Mouse (Mus musculus) embryonic facial prominence, embryonic 10.5 days (tissue): Measurements from ENCODE around the gene Carmil2. TPM values are rescaled to one million over a fixed set of nuclear protein-coding genes. Genes with fewer than 3 reads are reported as not detected.

ENCODE experiments used
- DNase-seq: peaks from one replicate; pipeline ENCODE4 v3.0.0-alpha.2; 2017; ENCODE audit warnings: low spot score
- H3K27ac ChIP-seq: fragments of 300-500 bp; sonication (generic); replicated peaks from 2 replicates; pipeline ENCODE4 v1.5.1; 2016; ENCODE audit warnings: mild to moderate bottlenecking
- H3K27me3 ChIP-seq: fragments of 300-500 bp; sonication (generic); replicated peaks from 2 replicates; pipeline ENCODE4 v1.6.1; 2016; ENCODE audit warnings: low read depth, mild to moderate bottlenecking; ENCODE audit not compliant: poor library complexity, severe bottlenecking
- H3K36me3 ChIP-seq: fragments of 300-500 bp; sonication (generic); replicated peaks from 2 replicates; pipeline ENCODE4 v1.6.1; 2016; ENCODE audit warnings: mild to moderate bottlenecking, moderate library complexity
- H3K4me1 ChIP-seq: fragments of 300-500 bp; sonication (generic); 2 replicates; pipeline ENCODE4 v1.6.1; 2016
- H3K4me3 ChIP-seq: fragments of 300-500 bp; sonication (generic); 2 replicates; pipeline ENCODE4 v1.5.1; 2016; ENCODE audit warnings: mild to moderate bottlenecking, moderate library complexity
- H3K9me3 ChIP-seq: fragments of 300-500 bp; sonication (generic); 2 replicates; pipeline ENCODE4 v1.6.1; 2016; ENCODE audit warnings: mild to moderate bottlenecking
- WGBS: fragments of 180-500 bp; shearing (Covaris S2); methylation state at CpG from one replicate; pipeline ENCODE4 v1.1.7; 2016; 5-methylcytosine and 5-hydroxymethylcytosine counted together
- polyA plus RNA-seq: library from polyadenylated mRNA; unstranded; fragments of >200 nt; fragmentation: Nextera tagmentation; extraction: Ambion mirVana; gene quantifications from 2 replicates; pipeline ENCODE4 v1.2.1, GENCODE M21; 2016

The Carmil2 gene
- polyA plus RNA-seq, 1 experiment from 2014 or later: 1.5 TPM

DNA sequence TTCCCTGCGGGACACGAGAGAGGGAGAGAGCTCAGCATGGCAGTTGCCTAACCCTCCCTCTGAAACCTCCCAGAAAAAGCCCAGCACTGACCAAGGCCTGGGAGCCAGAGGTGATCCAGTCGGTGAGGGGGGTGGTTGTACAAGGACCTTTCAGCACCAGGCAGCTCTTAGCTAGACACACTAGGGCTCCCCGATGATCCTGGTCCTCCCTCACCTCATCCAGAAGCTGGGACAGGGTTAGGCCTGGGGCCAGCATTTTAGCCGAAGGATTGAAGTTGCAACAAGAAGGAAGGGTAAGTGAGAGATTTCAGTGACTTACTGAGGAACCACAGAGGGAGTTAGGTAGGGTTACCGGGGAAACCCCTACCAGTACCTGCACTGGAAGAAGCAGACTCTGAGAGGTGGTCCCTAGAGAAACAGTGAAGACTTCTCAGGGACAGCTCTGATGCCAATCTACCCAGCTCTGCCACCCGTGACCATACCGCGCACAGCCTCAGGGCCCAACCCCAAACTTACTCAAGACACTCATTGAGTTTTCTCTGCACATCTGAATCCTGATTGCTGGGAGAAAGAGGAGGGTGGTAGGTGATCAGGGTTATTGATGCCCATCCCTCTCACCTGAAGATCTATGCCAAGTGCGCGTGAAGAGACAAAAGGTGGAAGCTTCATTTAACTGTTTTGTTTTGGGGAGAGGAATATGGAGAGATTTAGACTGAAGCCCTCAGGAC is 13.6 kb downstream of the Carmil2 start:
- DNase-seq: no peak
- Histone ChIP-seq H3K36me3 (peaks cover 62% of the 10 kb centered on the region), H3K27ac (0 out of 2 replicates have a peak overlapping the region, but pooled peaks have one; percentile 84), H3K27me3 (peaks cover 10% of the 10 kb centered on the region), H3K4me3 (peak overlapping the region; percentile 81), H3K9me3 (no peaks in the 10 kb centered on the region), H3K4me1 (peaks cover 27% of the 10 kb centered on the region)
- 91% methylated on average over 11 of the region's 11 CpGs for WGBS

- DNase-seq: no peak
- Histone ChIP-seq H3K9me3 (no peaks in the 10 kb centered on the region), H3K27ac (peak overlapping the region; percentile 84), H3K36me3 (peaks cover 69% of the 10 kb centered on the region), H3K27me3 (peaks cover 1% of the 10 kb centered on the region), H3K4me1 (peaks cover 27% of the 10 kb centered on the region), H3K4me3 (peak overlapping the region; percentile 81)
- WGBS: 1% methylated on average over 21 of the region's 21 CpGs
Measured at GRCm38 (mm10) chr8:105700566-105700965, 14.5 kb downstream of the Carmil2 start.

DNA sequence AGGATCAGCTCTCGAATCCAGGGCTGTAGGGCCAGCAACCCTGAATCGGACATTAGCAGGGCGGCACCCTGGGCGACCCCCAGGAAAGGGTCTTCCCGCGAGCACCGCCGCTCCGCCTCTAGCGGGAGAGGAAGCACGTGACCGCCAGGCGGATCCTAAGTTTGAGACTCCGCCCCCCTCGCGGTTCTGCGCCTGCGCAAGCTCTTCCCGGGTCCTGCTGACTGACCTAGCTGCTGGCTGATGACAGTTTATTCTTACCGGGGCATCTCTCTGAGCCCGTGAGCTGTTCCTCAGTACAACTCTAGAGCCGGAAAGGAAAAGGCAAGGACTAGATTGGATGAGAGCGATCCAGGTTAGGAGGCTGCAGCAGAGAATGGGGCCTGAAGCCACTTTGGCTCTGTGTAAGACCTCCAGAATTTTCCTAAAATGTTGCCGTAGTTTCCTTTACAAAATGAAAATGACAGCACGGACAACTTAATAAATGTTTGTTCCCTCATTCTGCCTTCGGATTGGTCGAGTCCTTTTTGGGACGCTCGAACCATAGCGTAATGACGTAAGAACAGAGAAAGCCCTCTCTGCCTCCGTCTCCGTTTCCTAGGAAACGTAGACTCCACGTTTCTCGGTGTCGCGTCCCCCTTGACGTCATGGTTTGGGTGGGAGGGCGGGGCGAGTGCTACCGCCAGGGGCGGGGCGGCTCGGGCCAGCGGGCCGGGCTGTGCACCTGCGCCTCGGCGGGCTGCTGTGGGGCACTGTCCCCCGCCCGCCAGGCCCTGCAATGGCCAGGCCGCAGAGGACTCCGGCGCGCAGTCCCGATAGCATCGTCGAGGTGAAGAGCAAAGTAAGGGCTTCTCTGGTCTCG is 15.1 kb downstream of the Carmil2 start, which contains the start of the genes Acd and Pard6a:
Gene Acd (minus strand): TSS at position 137 of the 859 bp plus-strand sequence.
Gene Pard6a (plus strand): TSS at position 183 of the 859 bp plus-strand sequence.
- Histone ChIP-seq H3K27ac (peak within 1 kb of the TSS; percentile 84), H3K27me3 (no peaks in the 10 kb centered on the region), H3K9me3 (no peaks in the 10 kb centered on the region), H3K4me3 (peak within 1 kb of the TSS; percentile 81), H3K36me3 (peaks cover 69% of the 10 kb centered on the region), H3K4me1 (peaks cover 29% of the 10 kb centered on the region)
- under 1% methylated on average over 60 of the region's 60 CpGs for WGBS
- DNase-seq: peak; percentile 99

GRCm38 (mm10) chr8:105702001-105702401 is 15.9 kb downstream of the Carmil2 start:
- H3K4me3 ChIP-seq: peak overlapping the region; percentile 81
- peaks cover 37% of the 10 kb centered on the region for H3K4me1 ChIP-seq
- H3K27me3 ChIP-seq: no peaks in the 10 kb centered on the region
- peaks cover 66% of the 10 kb centered on the region for H3K36me3 ChIP-seq
- peak overlapping the region; percentile 84 for H3K27ac ChIP-seq
- DNase-seq: peak; percentile 29
- WGBS: 40% methylated on average over 18 of the region's 18 CpGs
- no peaks in the 10 kb centered on the region for H3K9me3 ChIP-seq

DNA sequence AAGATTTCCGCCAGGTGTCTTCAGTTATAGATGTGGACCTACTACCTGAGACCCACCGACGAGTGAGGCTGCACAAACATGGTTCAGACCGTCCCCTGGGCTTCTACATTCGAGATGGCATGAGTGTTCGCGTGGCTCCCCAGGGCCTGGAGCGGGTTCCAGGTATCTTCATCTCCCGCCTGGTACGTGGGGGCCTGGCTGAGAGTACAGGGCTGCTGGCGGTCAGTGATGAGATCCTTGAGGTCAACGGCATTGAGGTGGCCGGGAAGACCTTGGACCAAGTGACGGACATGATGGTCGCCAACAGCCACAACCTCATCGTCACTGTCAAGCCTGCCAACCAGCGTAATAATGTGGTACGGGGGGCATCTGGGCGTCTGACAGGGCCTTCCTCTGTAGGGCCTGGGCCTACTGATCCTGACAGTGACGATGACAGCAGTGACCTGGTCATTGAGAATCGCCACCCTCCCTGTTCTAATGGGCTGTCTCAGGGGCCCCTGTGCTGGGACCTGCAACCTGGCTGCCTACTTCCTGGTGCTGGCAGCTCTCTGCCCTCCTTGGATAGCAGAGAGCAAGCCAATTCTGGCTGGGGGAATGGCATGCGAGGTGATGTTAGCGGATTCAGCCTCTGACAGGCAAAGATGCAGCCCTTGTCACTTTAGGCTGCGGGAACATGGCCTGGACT is 16.8 kb downstream of the Carmil2 start:
- H3K4me3 ChIP-seq: peak overlapping the region; percentile 81; the same call in 1 of the 2 replicates
- DNase-seq: no peak
- peaks cover 57% of the 10 kb centered on the region for H3K36me3 ChIP-seq

DNA sequence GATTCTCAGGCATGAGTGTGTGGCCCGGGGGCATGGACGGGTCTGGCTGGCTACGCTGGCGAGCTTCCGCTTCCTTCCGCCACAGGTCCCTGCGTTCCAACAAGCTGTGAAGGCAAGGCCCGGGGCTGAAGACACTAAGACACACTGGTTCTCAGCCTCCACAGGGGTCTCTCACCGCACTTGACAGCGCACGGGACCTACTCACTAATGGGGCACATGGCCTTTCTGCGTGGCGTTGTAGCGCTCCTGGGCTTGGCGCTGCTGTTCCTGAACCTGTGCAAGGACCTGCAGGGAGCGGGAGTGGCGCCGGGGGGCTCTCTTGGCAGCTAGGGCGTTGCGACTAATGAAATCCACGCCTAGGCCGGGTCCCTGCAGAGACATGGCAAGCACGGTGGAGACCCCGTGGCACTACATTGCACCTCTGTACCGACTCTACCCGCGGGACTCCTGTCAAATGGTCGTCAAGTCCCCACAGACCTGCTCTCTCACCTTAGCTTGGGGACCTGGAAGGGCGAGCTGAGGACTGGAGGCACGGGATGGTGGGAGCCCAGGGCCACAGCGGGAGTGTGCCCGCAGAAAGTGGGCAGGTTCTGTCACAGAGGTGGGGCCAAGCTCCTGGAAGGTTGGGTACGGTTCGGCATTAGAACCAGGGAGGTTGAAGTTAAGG is 18.2 kb downstream of the Carmil2 start:
- no peak overlapping the region for H3K27ac ChIP-seq
- no peaks in the 10 kb centered on the region for H3K27me3 ChIP-seq
- WGBS: 93% methylated on average over 34 of the region's 34 CpGs
- H3K9me3 ChIP-seq: no peaks in the 10 kb centered on the region
- peaks cover 44% of the 10 kb centered on the region for H3K36me3 ChIP-seq
- no peak overlapping the region for H3K4me3 ChIP-seq
- DNase-seq: no peak
- H3K4me1 ChIP-seq: peaks cover 48% of the 10 kb centered on the region

More for the DNA sequence above, 16.8 kb downstream of the Carmil2 start:
- Histone ChIP-seq H3K9me3 (no peaks in the 10 kb centered on the region), H3K27me3 (no peaks in the 10 kb centered on the region), H3K4me1 (peaks cover 45% of the 10 kb centered on the region), H3K27ac (no peak overlapping the region)
- 91% methylated on average over 24 of the region's 24 CpGs for WGBS

GRCm38 (mm10) chr8:105704955-105705354 is 18.9 kb downstream of the Carmil2 start:
- 90% methylated on average over 6 of the region's 6 CpGs for WGBS
- Histone ChIP-seq H3K27me3 (no peaks in the 10 kb centered on the region), H3K9me3 (no peaks in the 10 kb centered on the region), H3K27ac (no peak overlapping the region), H3K36me3 (peaks cover 39% of the 10 kb centered on the region), H3K4me3 (no peak overlapping the region), H3K4me1 (peaks cover 42% of the 10 kb centered on the region)
- DNase-seq: no peak

DNA sequence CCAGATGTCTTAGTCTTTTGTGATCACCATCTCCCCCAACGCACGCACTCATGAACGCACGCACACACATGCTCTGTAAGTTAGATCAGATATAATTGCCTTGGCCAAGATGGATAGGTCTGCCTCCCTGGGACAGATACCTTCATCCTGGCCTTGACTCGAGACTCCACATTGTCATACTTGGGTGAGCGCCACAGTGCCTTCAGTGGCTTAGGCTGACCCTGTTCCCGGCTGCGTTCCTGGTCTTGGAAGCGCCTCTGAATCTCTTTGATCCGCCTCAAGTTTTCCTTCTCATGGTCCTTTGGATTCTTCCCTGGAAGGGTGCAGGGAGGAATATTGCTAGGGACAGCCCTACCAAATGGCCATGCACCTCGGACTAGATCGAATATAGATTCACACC is 20.4 kb downstream of the Carmil2 start:
- H3K27ac ChIP-seq: no peak overlapping the region
- no peak for DNase-seq
- H3K9me3 ChIP-seq: no peaks in the 10 kb centered on the region
- 84% methylated on average over 12 of the region's 12 CpGs for WGBS
- peak overlapping the region; percentile 91 for H3K4me3 ChIP-seq
- peaks cover 35% of the 10 kb centered on the region for H3K4me1 ChIP-seq
- H3K36me3 ChIP-seq: peaks cover 39% of the 10 kb centered on the region
- H3K27me3 ChIP-seq: no peaks in the 10 kb centered on the region

DNA sequence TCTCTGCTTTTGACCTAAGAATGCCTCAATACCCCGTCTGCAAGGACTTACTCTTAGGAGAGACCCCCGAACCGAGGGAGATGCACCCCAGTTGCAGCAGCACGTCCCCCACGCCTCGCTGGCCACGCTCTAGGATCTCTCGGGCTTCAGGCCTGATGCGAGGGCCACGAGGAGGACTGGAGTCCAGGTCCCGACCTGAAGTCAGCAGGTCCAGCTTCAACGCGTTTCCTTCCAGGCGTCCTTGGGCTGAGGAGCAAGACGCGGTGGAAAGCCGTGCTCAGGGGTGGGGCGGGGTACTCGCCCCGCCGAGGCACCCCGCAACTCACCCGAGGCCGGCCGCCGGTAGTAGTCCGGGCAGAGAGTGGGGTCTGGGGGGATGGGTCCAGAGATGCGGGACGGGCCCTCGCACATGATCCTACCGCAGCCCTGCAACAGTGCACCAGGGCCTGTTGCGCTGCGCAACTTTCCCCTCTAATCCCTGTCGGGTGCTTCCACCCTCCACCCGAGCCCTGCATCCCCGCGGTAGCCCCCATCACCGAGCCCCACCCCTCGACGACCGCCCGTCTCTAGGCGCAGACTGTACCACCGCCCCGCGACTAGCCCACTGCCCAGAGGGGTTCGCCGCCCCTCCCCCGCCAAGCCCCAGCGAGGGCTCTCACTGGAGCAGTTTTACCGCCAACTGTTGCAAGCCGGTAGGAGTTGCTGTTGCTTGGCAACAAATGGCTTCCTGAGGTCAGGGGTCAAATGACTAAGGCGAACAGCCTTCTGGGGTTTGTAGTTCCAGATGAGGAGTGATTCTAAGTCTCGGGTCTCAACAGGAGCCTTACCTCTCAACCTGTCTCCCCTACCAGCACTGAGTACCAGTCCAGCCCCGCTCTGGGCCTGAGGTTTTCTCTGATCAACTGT is 21.7 kb downstream of the Carmil2 start, which contains the start of the genes 4933405L10Rik and Enkd1:
Gene 4933405L10Rik (plus strand): TSS at position 158 of the 906 bp plus-strand sequence.
Gene Enkd1 (minus strand): TSS at position 713 of the 906 bp plus-strand sequence.
- peak within 1 kb of the TSS; percentile 92 for H3K27ac ChIP-seq
- no peaks in the 10 kb centered on the region for H3K9me3 ChIP-seq
- peak within 1 kb of the TSS; percentile 91 for H3K4me3 ChIP-seq
- H3K27me3 ChIP-seq: no peaks in the 10 kb centered on the region
- 2% methylated on average over 55 of the region's 55 CpGs for WGBS
- H3K4me1 ChIP-seq: peaks cover 22% of the 10 kb centered on the region
- peaks cover 33% of the 10 kb centered on the region for H3K36me3 ChIP-seq
- peak; percentile 95 for DNase-seq

DNA sequence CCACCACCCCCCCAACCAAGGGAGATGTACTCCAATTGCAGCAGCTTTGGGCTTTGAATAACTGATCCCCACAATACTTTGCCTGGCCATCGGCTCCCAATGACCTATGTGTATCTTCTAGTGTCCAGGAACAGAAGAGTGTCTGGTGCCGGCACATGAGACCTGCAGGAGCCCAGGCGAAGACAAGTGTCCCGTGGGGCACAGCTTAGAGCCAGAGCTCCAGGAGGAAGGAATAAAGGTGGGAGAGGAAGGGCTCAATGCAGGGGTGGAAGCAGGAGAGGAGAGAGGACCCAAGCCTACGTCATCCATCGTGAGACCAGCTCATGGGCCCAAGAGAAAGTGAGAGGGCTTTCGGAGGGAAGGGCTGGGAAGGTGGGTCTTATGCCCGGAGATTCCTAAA is 22.6 kb downstream of the Carmil2 start:
- Histone ChIP-seq H3K36me3 (peaks cover 23% of the 10 kb centered on the region), H3K27me3 (no peaks in the 10 kb centered on the region), H3K4me3 (no peak overlapping the region), H3K9me3 (no peaks in the 10 kb centered on the region), H3K27ac (peak overlapping the region; percentile 92; the same call in 1 of the 2 replicates), H3K4me1 (peaks cover 22% of the 10 kb centered on the region)
- no peak for DNase-seq
- 92% methylated on average over 8 of the region's 8 CpGs for WGBS

- H3K36me3 ChIP-seq: peaks cover 17% of the 10 kb centered on the region
- H3K4me1 ChIP-seq: peaks cover 22% of the 10 kb centered on the region
- no peak overlapping the region for H3K27ac ChIP-seq
- 72% methylated on average over 14 of the region's 14 CpGs for WGBS
- no peaks in the 10 kb centered on the region for H3K9me3 ChIP-seq
- H3K27me3 ChIP-seq: no peaks in the 10 kb centered on the region
- DNase-seq: no peak
- H3K4me3 ChIP-seq: no peak overlapping the region
Measured at GRCm38 (mm10) chr8:105709317-105709716, 23.2 kb downstream of the Carmil2 start.
